Mouse (Mus musculus) cerebellum, adult 2 months (tissue): ENCODE results near the gene Ggt6. TPM values are rescaled to one million over a fixed set of nuclear protein-coding genes. Genes with fewer than 3 reads are reported as not detected.

Source experiments
- DNase-seq, 2 experiments: peaks; one replicate each; pipeline ENCODE4 v3.0.0; 2021
- H3K27ac ChIP-seq: fragments of 200-500 bp; 2 replicates; pipeline ENCODE4 v1.5.1; 2012; ENCODE audit warnings: low read length, control low read depth, inconsistent platforms; ENCODE audit not compliant: insufficient read depth
- H3K27me3 ChIP-seq: fragments of 200-500 bp; 2 replicates; pipeline ENCODE4 v1.6.1; 2012; ENCODE audit warnings: inconsistent platforms, mild to moderate bottlenecking, low read length, moderate library complexity; ENCODE audit not compliant: control insufficient read depth, insufficient read depth
- H3K4me1 ChIP-seq: fragments of 200-500 bp; 2 replicates; pipeline ENCODE4 v1.6.1; 2011; ENCODE audit warnings: low read length; ENCODE audit not compliant: control insufficient read depth, insufficient read depth
- H3K4me3 ChIP-seq: fragments of 200-500 bp; replicated peaks from 2 replicates; pipeline ENCODE3; 2011; ENCODE audit warnings: mild to moderate bottlenecking, low read depth, low read length, control low read depth; ENCODE audit not compliant: insufficient read depth
- CTCF ChIP-seq: fragments of 200-500 bp; IDR thresholded peaks from 2 replicates; pipeline ENCODE4 v1.5.1; 2011; ENCODE audit warnings: low read depth, mild to moderate bottlenecking, control low read depth, low read length, moderate library complexity, borderline replicate concordance; ENCODE audit not compliant: insufficient read depth
- POLR2A ChIP-seq: fragments of 200-500 bp; IDR thresholded peaks from 2 replicates; pipeline ENCODE4 v1.6.1; 2011; ENCODE audit warnings: low read length, control low read depth, borderline replicate concordance; ENCODE audit not compliant: insufficient read depth
- WGBS: fragments of 180-500 bp; shearing (Covaris S2); methylation state at CpG from one replicate; pipeline ENCODE4 v1.1.7; 2018; 5-methylcytosine and 5-hydroxymethylcytosine counted together
- polyA plus RNA-seq: library from polyadenylated mRNA; depleted of rRNA; stranded (reverse); fragments of >200 nt; gene quantifications from 2 replicates; pipeline ENCODE4 v1.2.3, GENCODE M21; 2012

Ggt6 gene
- polyA plus RNA-seq, 1 experiment, result 0.15 TPM

DNA sequence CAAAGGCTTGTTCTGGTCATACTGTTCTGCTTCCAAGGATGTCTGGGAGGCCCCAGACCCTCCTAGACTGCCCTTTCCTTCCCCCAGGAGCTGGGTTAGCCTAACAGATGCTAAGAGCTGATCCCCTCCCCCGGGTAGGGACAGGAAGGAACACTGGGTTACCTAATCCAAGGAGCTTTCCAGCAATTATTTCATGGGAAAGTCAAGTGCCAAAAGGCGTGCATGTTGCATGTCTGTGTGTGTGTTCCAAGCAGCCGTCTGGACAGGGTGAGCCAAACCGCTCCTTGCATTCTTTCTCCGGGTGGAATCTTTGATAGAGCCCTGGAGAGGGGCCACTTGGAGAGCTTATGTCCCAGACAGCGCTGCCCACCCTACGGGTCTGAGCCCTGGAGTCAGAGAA lies 22.3 kb upstream of the Ggt6 start:
- no peak for TF ChIP-seq POLR2A
- no peak for TF ChIP-seq CTCF
- no peaks in the 10 kb centered on the region; the same call in 1 of the 2 replicates for H3K27me3 ChIP-seq
- H3K27ac ChIP-seq, result no peak overlapping the region
- DNase-seq, result no peak
- no peaks in the 10 kb centered on the region; the same call in 1 of the 2 replicates for H3K4me1 ChIP-seq
- WGBS, result 47% methylated on average over 7 of the region's 7 CpGs
- no peak overlapping the region for H3K4me3 ChIP-seq

DNA sequence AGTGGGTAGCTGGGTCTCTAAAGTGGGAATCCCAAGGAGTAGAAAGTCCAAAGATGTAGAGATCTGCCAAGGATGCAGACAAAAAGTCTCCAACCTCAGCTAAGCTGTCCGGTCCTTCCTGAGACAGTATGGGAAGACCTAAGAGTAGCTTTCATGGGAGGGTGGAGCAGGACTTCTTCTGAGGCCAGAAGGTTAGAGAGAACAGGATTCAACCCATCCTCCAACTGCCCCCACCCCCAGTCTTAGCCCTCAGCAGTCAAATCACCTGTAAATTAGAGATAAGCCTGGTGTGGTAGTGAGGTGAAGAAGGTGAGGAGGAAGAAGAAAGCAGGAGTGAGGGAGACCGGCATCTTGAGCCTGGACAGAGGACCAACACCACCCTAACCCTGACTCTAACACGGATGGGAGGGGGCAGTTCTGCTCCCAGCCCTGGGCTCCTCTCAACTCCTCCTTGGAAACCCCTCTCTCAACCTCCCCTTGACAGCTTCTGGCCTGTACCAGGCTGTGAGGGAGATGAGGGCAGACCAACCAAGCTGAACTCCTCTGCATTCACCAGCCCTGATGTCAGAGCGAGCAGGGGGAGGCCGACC lies 21.6 kb upstream of the Ggt6 start:
- DNase-seq, result no peak
- WGBS, result 83% methylated on average over 5 of the region's 5 CpGs
- H3K4me1 ChIP-seq, result no peaks in the 10 kb centered on the region; the same call in 1 of the 2 replicates
- no peak overlapping the region for H3K4me3 ChIP-seq
- H3K27ac ChIP-seq, result no peak overlapping the region
- H3K27me3 ChIP-seq, result no peaks in the 10 kb centered on the region; the same call in 1 of the 2 replicates
- no peak for TF ChIP-seq POLR2A
- TF ChIP-seq CTCF, result no peak

- TF ChIP-seq POLR2A (no peak), CTCF (no peak)
- H3K4me1 ChIP-seq, result no peaks in the 10 kb centered on the region; the same call in 1 of the 2 replicates
- H3K27me3 ChIP-seq, result no peaks in the 10 kb centered on the region; the same call in 1 of the 2 replicates
- WGBS, result 87% methylated on average over 8 of the region's 8 CpGs
- H3K4me3 ChIP-seq, result no peak overlapping the region
- no peak for DNase-seq
- H3K27ac ChIP-seq, result no peak overlapping the region
Observed at GRCm38 (mm10) chr11:72415155-72415554, 20.2 kb upstream of the Ggt6 start.

DNA sequence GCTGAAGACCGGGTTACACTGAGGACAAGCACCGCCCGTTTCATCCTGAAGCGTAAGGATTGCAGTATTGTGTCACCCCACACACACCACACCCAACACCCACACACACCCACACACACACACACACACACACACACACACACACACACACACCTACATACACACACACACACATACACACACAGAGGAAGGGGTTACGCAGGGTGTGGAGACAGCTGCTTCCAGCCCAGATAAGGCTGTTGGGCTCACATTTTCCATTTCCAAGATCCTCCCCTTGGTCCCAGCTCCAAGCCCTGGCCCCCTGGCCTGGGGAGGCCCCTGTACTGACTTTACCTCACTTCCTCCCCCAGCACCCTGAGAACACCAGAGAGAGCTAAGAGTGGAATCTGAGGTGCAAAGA lies 18.7 kb upstream of the Ggt6 start:
- TF ChIP-seq CTCF, result no peak
- TF ChIP-seq POLR2A, result no peak
- Histone ChIP-seq H3K27me3 (no peaks in the 10 kb centered on the region), H3K27ac (no peak overlapping the region), H3K4me1 (no peaks in the 10 kb centered on the region; the same call in 1 of the 2 replicates), H3K4me3 (no peak overlapping the region)
- no peak for DNase-seq
- 86% methylated on average over 5 of the region's 5 CpGs for WGBS

- no peak overlapping the region for H3K27ac ChIP-seq
- TF ChIP-seq POLR2A, result no peak
- no peak for TF ChIP-seq CTCF
- no peaks in the 10 kb centered on the region for H3K4me1 ChIP-seq
- no peaks in the 10 kb centered on the region for H3K27me3 ChIP-seq
- DNase-seq, result no peak
- WGBS, result 42% methylated on average over 4 of the region's 4 CpGs
- no peak overlapping the region for H3K4me3 ChIP-seq
Observed at GRCm38 (mm10) chr11:72417376-72417775, 17.9 kb upstream of the Ggt6 start.

- H3K4me3 ChIP-seq, result no peak overlapping the region
- no peak overlapping the region for H3K27ac ChIP-seq
- no peaks in the 10 kb centered on the region for H3K4me1 ChIP-seq
- WGBS, result 37% methylated on average over 8 of the region's 8 CpGs
- H3K27me3 ChIP-seq, result no peaks in the 10 kb centered on the region
- no peak for TF ChIP-seq CTCF
- TF ChIP-seq POLR2A, result no peak
- no peak for DNase-seq
Observed at GRCm38 (mm10) chr11:72418227-72418626, 17.1 kb upstream of the Ggt6 start.

DNA sequence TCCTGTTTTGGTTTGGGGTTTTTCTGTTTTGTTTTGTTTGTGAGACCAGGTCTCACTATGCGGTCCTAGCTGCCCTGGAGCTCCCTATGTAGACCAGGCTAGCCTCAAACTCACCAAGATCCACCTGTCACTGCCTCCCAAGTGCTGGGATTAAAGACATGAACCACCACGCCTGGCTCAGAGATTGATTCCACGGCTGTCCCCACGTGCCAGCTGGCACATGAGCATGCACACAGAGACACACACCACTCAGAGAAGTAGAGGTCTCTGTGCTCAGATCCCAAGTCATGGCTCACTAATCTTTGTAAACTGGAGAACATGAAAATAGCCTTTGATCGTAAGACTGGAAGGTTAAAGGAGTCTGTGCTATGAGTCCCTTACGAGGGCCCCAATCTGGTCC lies 16.3 kb upstream of the Ggt6 start:
- TF ChIP-seq POLR2A, result no peak
- no peak for TF ChIP-seq CTCF
- Histone ChIP-seq H3K27ac (no peak overlapping the region), H3K27me3 (no peaks in the 10 kb centered on the region), H3K4me3 (no peak overlapping the region), H3K4me1 (no peaks in the 10 kb centered on the region)
- WGBS, result 68% methylated on average over 6 of the region's 6 CpGs
- DNase-seq, result no peak

GRCm38 (mm10) chr11:72420460-72421122 lies 14.7 kb upstream of the Ggt6 start:
- no peaks in the 10 kb centered on the region for H3K4me1 ChIP-seq
- no peaks in the 10 kb centered on the region for H3K27me3 ChIP-seq
- no peak overlapping the region for H3K4me3 ChIP-seq
- TF ChIP-seq CTCF (no peak), POLR2A (no peak)
- no peak for DNase-seq
- WGBS, result 87% methylated on average over 6 of the region's 6 CpGs
- H3K27ac ChIP-seq, result no peak overlapping the region
